Mouse (Mus musculus) embryonic fibroblast, embryonic 13.5 days (primary cell): Measurements from ENCODE around the gene Kalrn. TPM values are rescaled to one million over a fixed set of nuclear protein-coding genes. Genes with fewer than 3 reads are reported as not detected.

ENCODE experiments used
- H3K27ac ChIP-seq: 2 replicates; pipeline ENCODE4 v1.5.1; 2012; ENCODE audit warnings: low read length, control low read depth, inconsistent platforms; ENCODE audit not compliant: insufficient read depth
- H3K4me1 ChIP-seq: 2 replicates; pipeline ENCODE4 v1.6.1; 2011; ENCODE audit warnings: low read length; ENCODE audit not compliant: control insufficient read depth, insufficient read depth
- H3K4me3 ChIP-seq: 2 replicates; pipeline ENCODE4 v1.5.1; 2011; ENCODE audit warnings: mild to moderate bottlenecking, control low read depth, low read length; ENCODE audit not compliant: insufficient read depth
- CTCF ChIP-seq: IDR thresholded peaks from 2 replicates; pipeline ENCODE4 v1.5.1; 2011; ENCODE audit warnings: mild to moderate bottlenecking, control low read depth, low read length, moderate library complexity, borderline replicate concordance; ENCODE audit not compliant: insufficient read depth
- POLR2A ChIP-seq: IDR thresholded peaks from 2 replicates; pipeline ENCODE4 v1.6.1; 2011; ENCODE audit warnings: low read depth, mild to moderate bottlenecking, control low read depth, low read length, moderate library complexity
- polyA plus RNA-seq: library from polyadenylated mRNA; stranded (reverse); fragments of >200 nt; gene quantifications from 2 replicates; pipeline ENCODE4 v1.2.4, GENCODE M21; 2011; ENCODE audit warnings: low read depth; ENCODE audit not compliant: missing spikeins, insufficient read length

Kalrn gene
- polyA plus RNA-seq, 1 experiment = 25.5 TPM

GRCm38 (mm10) chr16:34289583-34289982 is 283.7 kb downstream of the Kalrn start:
- no peak for TF ChIP-seq POLR2A
- TF ChIP-seq CTCF = peak; percentile 29; the same call in 1 of the 2 replicates
- H3K4me1 ChIP-seq = peaks cover 3% of the 10 kb centered on the region; the same call in 1 of the 2 replicates
- H3K27ac ChIP-seq = no peak overlapping the region
- H3K4me3 ChIP-seq = no peak overlapping the region

GRCm38 (mm10) chr16:34282026-34282425 is 291.3 kb downstream of the Kalrn start:
- TF ChIP-seq POLR2A = no peak
- TF ChIP-seq CTCF = no peak
- Histone ChIP-seq H3K4me3 (no peak overlapping the region), H3K4me1 (no peaks in the 10 kb centered on the region), H3K27ac (no peak overlapping the region)

GRCm38 (mm10) chr16:34279654-34280383 is 293.5 kb downstream of the Kalrn start:
- Histone ChIP-seq H3K4me1 (no peaks in the 10 kb centered on the region), H3K4me3 (no peak overlapping the region), H3K27ac (no peak overlapping the region)
- TF ChIP-seq POLR2A (no peak), CTCF (no peak)

- Histone ChIP-seq H3K27ac (no peak overlapping the region), H3K4me1 (no peaks in the 10 kb centered on the region), H3K4me3 (no peak overlapping the region)
- TF ChIP-seq CTCF = no peak
- no peak for TF ChIP-seq POLR2A
Measured at GRCm38 (mm10) chr16:34278249-34278790, 295.0 kb downstream of the Kalrn start.

GRCm38 (mm10) chr16:34274607-34275006 is 298.7 kb downstream of the Kalrn start:
- Histone ChIP-seq H3K4me3 (no peak overlapping the region), H3K4me1 (no peaks in the 10 kb centered on the region), H3K27ac (no peak overlapping the region)
- TF ChIP-seq CTCF (no peak), POLR2A (no peak)

GRCm38 (mm10) chr16:34271476-34271875 is 301.9 kb downstream of the Kalrn start:
- TF ChIP-seq CTCF (no peak), POLR2A (no peak)
- no peaks in the 10 kb centered on the region for H3K4me1 ChIP-seq
- no peak overlapping the region for H3K4me3 ChIP-seq
- H3K27ac ChIP-seq = no peak overlapping the region

- TF ChIP-seq CTCF = no peak
- TF ChIP-seq POLR2A = no peak
- Histone ChIP-seq H3K4me1 (no peaks in the 10 kb centered on the region), H3K27ac (no peak overlapping the region), H3K4me3 (no peak overlapping the region)
Measured at GRCm38 (mm10) chr16:34270681-34271080, 302.7 kb downstream of the Kalrn start.

DNA sequence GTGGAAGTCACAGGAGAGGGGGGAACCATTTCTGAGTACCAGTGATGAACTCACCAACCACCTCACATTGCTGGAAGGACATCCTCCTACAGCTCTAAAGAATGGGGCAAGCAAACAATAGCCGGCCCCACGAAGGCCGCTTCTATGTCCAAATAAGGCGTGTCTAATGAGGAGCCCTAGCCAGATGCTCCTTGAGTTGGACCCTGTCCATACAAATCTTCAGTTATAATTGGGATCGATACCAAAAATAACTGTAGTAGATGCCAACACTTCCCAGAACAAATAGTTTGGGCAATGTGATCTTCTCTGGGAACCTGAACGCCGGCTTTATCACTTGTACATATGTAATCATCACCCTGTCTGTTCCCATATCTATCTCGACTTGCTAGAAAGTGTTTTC is 303.7 kb downstream of the Kalrn start:
- Histone ChIP-seq H3K4me3 (no peak overlapping the region), H3K27ac (no peak overlapping the region), H3K4me1 (no peaks in the 10 kb centered on the region)
- TF ChIP-seq CTCF = no peak
- no peak for TF ChIP-seq POLR2A

DNA sequence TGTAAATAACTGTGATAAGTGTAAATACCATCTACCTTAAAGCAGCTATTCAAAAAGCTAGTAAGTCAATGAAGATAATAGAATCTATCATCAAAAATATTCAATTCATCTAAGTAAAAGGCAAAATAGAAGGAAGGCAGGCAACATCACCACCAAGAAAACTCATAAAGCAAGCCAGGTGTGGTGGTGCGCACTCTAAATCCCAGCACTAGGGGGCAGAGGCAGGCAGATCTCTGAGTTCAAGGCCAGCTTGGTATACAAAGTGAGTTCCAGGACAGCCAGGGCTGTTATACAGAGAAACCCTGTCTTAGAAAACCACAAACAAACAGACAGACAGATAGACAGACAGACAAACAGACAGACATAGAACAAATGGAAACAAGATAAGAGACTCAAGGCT is 305.6 kb downstream of the Kalrn start:
- Histone ChIP-seq H3K4me3 (no peak overlapping the region), H3K4me1 (no peaks in the 10 kb centered on the region), H3K27ac (no peak overlapping the region)
- TF ChIP-seq CTCF (no peak; the same call in 1 of the 2 replicates), POLR2A (no peak)

DNA sequence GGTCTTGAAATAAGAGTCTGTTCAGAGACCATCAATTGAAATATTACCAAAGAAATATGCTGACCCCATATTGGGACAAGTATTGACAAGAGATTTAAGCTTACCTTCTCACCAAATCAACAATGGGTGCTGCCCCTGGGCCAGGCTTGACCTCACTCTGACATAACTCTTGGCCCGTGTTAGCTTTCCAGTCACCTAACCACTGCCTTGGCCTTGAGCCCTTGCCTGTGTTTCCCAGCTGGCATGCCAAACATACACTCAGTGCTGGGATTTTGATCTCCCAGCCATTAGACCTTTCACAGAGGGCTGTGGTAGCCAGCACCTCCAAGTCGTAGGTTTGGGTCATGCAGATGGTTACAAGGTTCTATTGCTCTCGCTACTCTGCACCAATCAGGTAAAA is 308.7 kb downstream of the Kalrn start:
- no peaks in the 10 kb centered on the region for H3K4me1 ChIP-seq
- H3K4me3 ChIP-seq = no peak overlapping the region
- H3K27ac ChIP-seq = no peak overlapping the region
- TF ChIP-seq CTCF = no peak
- no peak for TF ChIP-seq POLR2A
